ENCODE assay signal across 8 mouse cellular contexts in genomic region chr9:52046686-52047085, GRCm38 (mm10). TPM values are rescaled to one million over a fixed set of nuclear protein-coding genes. Genes with fewer than 3 reads are reported as not detected.
A peak's percentile ranks its signal among the peaks of the same experiment; 100 is the strongest.
DNase-seq lines count a peak whose midpoint lies in the region; ATAC-seq and TF ChIP-seq lines count a peak whose summit lies in the region.

No protein-coding gene starts in this region.

- no peak for TF ChIP-seq POLR2A in testis, adult 2 months (IDR thresholded peaks at IDR 0.05; ENCODE audit: control insufficient read depth, low read depth, low read length)

- TF ChIP-seq CTCF in testis, adult 2 months (IDR thresholded peaks at IDR 0.05; ENCODE audit: control insufficient read depth, insufficient read depth, insufficient replicate concordance, low read depth, low read length): no peak

- H3K36me3 ChIP-seq in testis, adult 2 months (ENCODE audit: control insufficient read depth, insufficient read depth, low read length): no peaks in the 10 kb centered on the region
- H3K36me3 ChIP-seq in intestine, embryonic 15.5 days: no peaks in the 10 kb centered on the region
- H3K36me3 ChIP-seq in liver, embryonic 13.5 days: no peaks in the 10 kb centered on the region

- DNase-seq in testis, postnatal 14 days (ENCODE audit: low spot score): no peak
- no peak for DNase-seq in liver, embryonic 13.5 days
- DNase-seq in thymus, postnatal 36 days: no peak
- no peak for DNase-seq in left cerebral cortex, adult 8-10 months (ENCODE audit: low spot score in 2 of 2)
- DNase-seq in adrenal gland, adult (ENCODE audit: inconsistent age in 2 of 2, low spot score in 1 of 2): no peak

- H3K4me3 ChIP-seq in testis, adult 2 months (ENCODE audit: control insufficient read depth, low read depth, low read length): no peak overlapping the region
- peak overlapping the region; percentile 89; the same call in 1 of the 2 replicates for H3K4me3 ChIP-seq in intestine, embryonic 15.5 days (replicated peaks)
- H3K4me3 ChIP-seq in liver, embryonic 13.5 days (replicated peaks): peak overlapping the region; percentile 95; the same call in 1 of the 2 replicates

- peak overlapping the region; percentile 95; the same call in 1 of the 2 replicates for H3K9ac ChIP-seq in intestine, embryonic 15.5 days
- H3K9ac ChIP-seq in liver, embryonic 13.5 days: peak overlapping the region; percentile 97; the same call in 1 of the 2 replicates

- no peaks in the 10 kb centered on the region for H3K9me3 ChIP-seq in intestine, embryonic 15.5 days
- H3K9me3 ChIP-seq in liver, embryonic 13.5 days (replicated peaks): no peaks in the 10 kb centered on the region

- no peaks in the 10 kb centered on the region for H3K27me3 ChIP-seq in testis, adult 2 months (ENCODE audit: control insufficient read depth, insufficient read depth, low read length)
- H3K27me3 ChIP-seq in intestine, embryonic 15.5 days (replicated peaks): peaks cover 12% of the 10 kb centered on the region; the same call in 1 of the 2 replicates
- H3K27me3 ChIP-seq in liver, embryonic 13.5 days: no peaks in the 10 kb centered on the region

- H3K4me2 ChIP-seq in intestine, embryonic 15.5 days (replicated peaks): peak overlapping the region; percentile 65
- H3K4me2 ChIP-seq in liver, embryonic 13.5 days: peak overlapping the region; percentile 89

- peak overlapping the region; percentile 82; the same call in 1 of the 2 replicates for H3K27ac ChIP-seq in testis, adult 2 months (ENCODE audit: control insufficient read depth, insufficient read depth, low read depth, low read length)
- H3K27ac ChIP-seq in intestine, embryonic 15.5 days: no peak overlapping the region
- H3K27ac ChIP-seq in liver, embryonic 13.5 days: peak overlapping the region; percentile 89

- no peak for ATAC-seq in intestine, embryonic 15.5 days
- no peak for ATAC-seq in liver, embryonic 13.5 days (ENCODE audit: low read depth)
- no peak for ATAC-seq in cerebellum, adult (ENCODE audit: insufficient number of reproducible peaks, low FRiP score, low TSS enrichment)

- 22% methylated on average over 5 of the region's 5 CpGs for WGBS in intestine, embryonic 15.5 days
- 39% methylated on average over 5 of the region's 5 CpGs for WGBS in liver, embryonic 13.5 days (ENCODE audit: insufficient replicate concordance)

- H3K4me1 ChIP-seq in testis, adult 2 months (ENCODE audit: control insufficient read depth, insufficient read depth, low read length): peaks cover 4% of the 10 kb centered on the region
- peaks cover 10% of the 10 kb centered on the region for H3K4me1 ChIP-seq in intestine, embryonic 15.5 days (replicated peaks)
- H3K4me1 ChIP-seq in liver, embryonic 13.5 days (replicated peaks): peaks cover 36% of the 10 kb centered on the region

RNA-seq across cellular contexts. Expression of gene Rdx, which starts 0.3 kb away (rescaled TPM):
- polyA plus RNA-seq in testis, adult 2 months (2012; rRNA removed): 13.8 and 17.9 TPM in 2 replicates
- 62.9 and 75.2 TPM in 2 replicates for polyA plus RNA-seq in intestine, embryonic 15.5 days (2015; fragmentation: Nextera tagmentation; extraction: Ambion mirVana)
- polyA plus RNA-seq in liver, embryonic 13.5 days (2015; fragmentation: Nextera tagmentation; extraction: Ambion mirVana): 74.7 and 93.0 TPM in 2 replicates
- total RNA-seq in left cerebral cortex, adult 8-10 months (2022): 10 to 100 TPM; 55.9 to 61.3 (median 60.1) TPM
